Mouse (Mus musculus): ENCODE results near the gene Fadd. TPM values are rescaled to one million over a fixed set of nuclear protein-coding genes. Genes with fewer than 3 reads are reported as not detected.

Gene Fadd
- polyA plus RNA-seq, 1 experiment from 2014 or later = 10.1 TPM

DNA sequence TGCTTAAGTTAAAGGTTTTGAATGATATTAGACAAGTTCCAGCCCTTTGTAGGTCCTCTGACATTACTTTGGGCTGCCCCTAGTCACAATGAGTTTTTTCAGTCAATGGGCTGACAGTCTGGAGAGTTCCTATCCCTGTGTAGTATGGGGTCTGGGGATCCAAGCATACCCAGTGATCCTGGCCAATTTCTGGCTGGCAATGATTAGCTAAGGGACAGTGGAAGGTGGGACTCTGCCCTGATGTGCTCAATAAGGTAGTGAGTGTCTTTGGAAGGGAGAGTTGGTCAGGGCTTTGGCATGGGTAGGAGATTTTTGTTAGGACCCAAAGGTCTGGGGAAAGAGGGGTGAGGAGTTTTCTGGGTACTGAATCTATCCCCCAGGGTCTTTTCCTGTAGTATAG is 10.7 kb downstream of the Fadd start:
- ATAC-seq (ENCODE audit: insufficient number of reproducible peaks, low FRiP score, low TSS enrichment, low read depth) = no peak

GRCm38 (mm10) chr7:144569428-144569827 is 12.8 kb downstream of the Fadd start:
- Histone ChIP-seq H3K27ac (peak overlapping the region; percentile 18; the same call in 1 of the 2 replicates), H3K27me3 (no peaks in the 10 kb centered on the region), H3K4me1 (peaks cover 4% of the 10 kb centered on the region; the same call in 1 of the 2 replicates), H3K9ac (no peak overlapping the region), H3K4me3 (no peak overlapping the region), H3K4me2 (no peak overlapping the region), H3K9me3 (no peaks in the 10 kb centered on the region), H3K36me3 (no peaks in the 10 kb centered on the region)
- WGBS = 51% methylated on average over 7 of the region's 7 CpGs
- ATAC-seq (ENCODE audit: insufficient number of reproducible peaks, low FRiP score, low TSS enrichment, low read depth) = no peak

More for the DNA sequence above, 10.7 kb downstream of the Fadd start:
- Histone ChIP-seq H3K9me3 (no peaks in the 10 kb centered on the region), H3K27me3 (no peaks in the 10 kb centered on the region), H3K9ac (no peak overlapping the region), H3K36me3 (no peaks in the 10 kb centered on the region), H3K4me3 (no peak overlapping the region), H3K4me2 (no peak overlapping the region), H3K4me1 (peaks cover 4% of the 10 kb centered on the region; the same call in 1 of the 2 replicates), H3K27ac (no peak overlapping the region)

GRCm38 (mm10) chr7:144568091-144568490 is 14.2 kb downstream of the Fadd start:
- Histone ChIP-seq H3K36me3 (no peaks in the 10 kb centered on the region), H3K4me3 (no peak overlapping the region), H3K4me2 (no peak overlapping the region), H3K9me3 (no peaks in the 10 kb centered on the region), H3K27ac (no peak overlapping the region), H3K4me1 (peaks cover 9% of the 10 kb centered on the region; the same call in 1 of the 2 replicates), H3K9ac (no peak overlapping the region), H3K27me3 (no peaks in the 10 kb centered on the region)
- no peak for ATAC-seq (ENCODE audit: insufficient number of reproducible peaks, low FRiP score, low TSS enrichment, low read depth)

DNA sequence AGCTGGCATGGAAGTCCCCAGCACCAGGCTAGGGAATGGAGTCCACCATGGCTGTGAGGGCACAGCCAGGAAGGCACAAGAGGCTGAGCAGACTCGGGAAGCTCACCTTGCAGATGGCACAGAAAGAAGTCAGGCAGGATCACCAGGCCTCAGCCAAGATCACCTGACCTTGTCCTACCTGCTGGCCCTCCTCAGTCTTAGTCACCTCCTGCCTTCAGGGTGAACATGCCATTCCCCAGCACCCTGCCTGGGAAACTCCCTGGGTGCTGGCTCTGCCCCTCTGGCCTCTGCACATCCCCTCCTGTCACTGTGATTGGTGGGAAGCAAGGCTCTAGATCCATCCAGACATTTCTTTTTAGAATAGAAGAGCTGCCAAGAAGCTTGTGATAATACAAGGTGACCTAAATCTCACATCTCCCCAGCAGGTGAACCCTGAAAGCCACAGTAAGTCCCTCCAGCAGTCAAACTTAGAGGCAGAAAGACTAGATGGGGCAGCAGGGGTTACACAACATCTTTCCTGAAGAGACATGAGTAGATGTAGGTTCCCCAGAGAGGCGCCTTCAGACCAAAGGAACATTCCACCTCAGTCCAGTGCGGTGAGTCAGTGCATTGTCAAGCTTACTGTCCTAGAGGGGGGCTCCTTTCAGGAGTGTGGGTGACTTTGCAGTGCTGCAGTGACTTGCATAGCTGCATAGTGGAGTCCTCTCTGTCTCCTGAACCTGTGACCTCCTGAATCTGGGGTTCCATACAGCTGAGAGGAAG is 15.2 kb downstream of the Fadd start:
- ATAC-seq (ENCODE audit: insufficient number of reproducible peaks, low FRiP score, low TSS enrichment, low read depth) = no peak
- Histone ChIP-seq H3K36me3 (no peaks in the 10 kb centered on the region), H3K27me3 (no peaks in the 10 kb centered on the region), H3K9me3 (no peaks in the 10 kb centered on the region), H3K4me3 (no peak overlapping the region), H3K4me2 (no peak overlapping the region), H3K9ac (no peak overlapping the region), H3K27ac (no peak overlapping the region), H3K4me1 (peaks cover 9% of the 10 kb centered on the region; the same call in 1 of the 2 replicates)
- 70% methylated on average over 3 of the region's 3 CpGs for WGBS

- Histone ChIP-seq H3K27me3 (no peaks in the 10 kb centered on the region), H3K36me3 (no peaks in the 10 kb centered on the region), H3K9ac (no peak overlapping the region), H3K4me3 (no peak overlapping the region), H3K9me3 (no peaks in the 10 kb centered on the region), H3K4me1 (peaks cover 5% of the 10 kb centered on the region; the same call in 1 of the 2 replicates), H3K27ac (peak overlapping the region; percentile 50; the same call in 1 of the 2 replicates), H3K4me2 (no peak overlapping the region)
- WGBS = 45% methylated on average over 9 of the region's 9 CpGs
- no peak for ATAC-seq (ENCODE audit: insufficient number of reproducible peaks, low FRiP score, low TSS enrichment, low read depth)
These were observed 18.7 kb downstream of the Fadd start for GRCm38 (mm10) chr7:144563456-144564155.

DNA sequence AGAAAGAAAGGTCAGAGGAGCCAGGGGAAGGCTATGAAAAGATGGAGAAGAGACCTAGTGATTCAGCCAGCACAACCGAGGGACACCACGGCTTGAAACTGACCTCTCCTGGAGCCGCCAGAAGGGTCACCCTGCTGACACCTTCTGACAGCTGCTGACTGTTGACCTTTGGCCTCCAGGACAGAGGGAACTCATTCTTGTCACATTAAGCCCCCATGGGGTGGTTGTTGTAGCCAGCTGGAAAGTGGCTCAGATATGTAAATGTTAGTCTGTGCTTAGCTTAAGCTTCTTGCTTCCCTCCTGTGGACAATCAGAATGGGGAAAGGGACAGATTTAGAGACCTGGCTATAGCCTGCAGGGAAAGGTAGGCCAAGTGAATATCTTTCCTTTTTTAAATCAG is 20.2 kb downstream of the Fadd start:
- H3K27ac ChIP-seq = no peak overlapping the region
- H3K4me2 ChIP-seq = no peak overlapping the region
- peaks cover 5% of the 10 kb centered on the region; the same call in 1 of the 2 replicates for H3K4me1 ChIP-seq
- no peak overlapping the region for H3K4me3 ChIP-seq
- no peaks in the 10 kb centered on the region for H3K36me3 ChIP-seq
- no peak overlapping the region for H3K9ac ChIP-seq
- 23% methylated on average over 3 of the region's 3 CpGs for WGBS
- ATAC-seq (ENCODE audit: insufficient number of reproducible peaks, low FRiP score, low TSS enrichment, low read depth) = no peak
- no peaks in the 10 kb centered on the region for H3K9me3 ChIP-seq
- no peaks in the 10 kb centered on the region for H3K27me3 ChIP-seq

DNA sequence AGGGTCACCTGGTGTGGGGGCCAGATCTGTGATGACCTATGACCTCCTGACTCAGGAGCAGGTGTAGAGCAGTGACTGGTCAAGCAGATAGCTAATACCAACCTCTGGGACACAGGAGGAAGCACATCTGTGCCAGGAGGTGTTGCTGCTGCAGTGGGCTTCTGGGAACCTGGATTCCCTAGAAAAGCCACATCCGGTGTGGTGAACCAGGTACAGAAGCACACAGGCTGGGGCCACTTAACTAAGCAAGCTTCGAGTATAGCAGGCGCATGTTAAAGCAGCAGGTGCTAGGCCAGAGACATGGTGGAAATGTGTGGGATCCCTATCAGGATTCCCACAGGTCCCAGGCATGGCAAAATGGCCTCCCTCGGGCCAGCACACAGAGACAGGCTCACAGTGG is 21.7 kb downstream of the Fadd start:
- no peak overlapping the region for H3K9ac ChIP-seq
- H3K9me3 ChIP-seq = no peaks in the 10 kb centered on the region
- no peak overlapping the region for H3K4me2 ChIP-seq
- no peak overlapping the region for H3K4me3 ChIP-seq
- no peaks in the 10 kb centered on the region for H3K36me3 ChIP-seq
- peaks cover 5% of the 10 kb centered on the region; the same call in 1 of the 2 replicates for H3K4me1 ChIP-seq
- ATAC-seq (ENCODE audit: insufficient number of reproducible peaks, low FRiP score, low TSS enrichment, low read depth) = no peak
- H3K27me3 ChIP-seq = peaks cover 3% of the 10 kb centered on the region; the same call in 1 of the 2 replicates
- 79% methylated on average over 4 of the region's 4 CpGs for WGBS
- no peak overlapping the region for H3K27ac ChIP-seq

DNA sequence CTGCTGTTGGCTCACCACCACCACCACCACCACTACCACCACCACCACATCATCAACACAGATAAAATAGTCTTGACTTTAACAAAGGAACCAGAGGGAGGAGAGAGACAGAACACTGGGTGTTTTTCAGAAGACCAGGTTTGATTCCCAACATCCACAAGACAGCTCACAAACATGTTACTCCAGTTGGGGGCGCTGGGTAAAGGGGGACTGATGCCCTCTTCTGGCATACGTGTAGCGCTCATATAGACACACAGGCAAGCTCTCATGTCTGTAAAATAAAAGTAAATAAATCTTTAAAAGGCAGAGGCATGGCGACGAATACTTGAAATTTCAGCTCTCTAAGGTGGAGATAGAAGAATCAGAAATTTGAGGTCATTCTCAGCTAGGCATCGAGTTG is 23.7 kb downstream of the Fadd start:
- Histone ChIP-seq H3K4me1 (peaks cover 5% of the 10 kb centered on the region; the same call in 1 of the 2 replicates), H3K27me3 (peaks cover 8% of the 10 kb centered on the region), H3K9ac (no peak overlapping the region), H3K9me3 (no peaks in the 10 kb centered on the region), H3K4me2 (no peak overlapping the region), H3K4me3 (no peak overlapping the region), H3K36me3 (no peaks in the 10 kb centered on the region), H3K27ac (no peak overlapping the region)
- 55% methylated on average over 6 of the region's 6 CpGs for WGBS
- ATAC-seq (ENCODE audit: insufficient number of reproducible peaks, low FRiP score, low TSS enrichment, low read depth) = no peak

DNA sequence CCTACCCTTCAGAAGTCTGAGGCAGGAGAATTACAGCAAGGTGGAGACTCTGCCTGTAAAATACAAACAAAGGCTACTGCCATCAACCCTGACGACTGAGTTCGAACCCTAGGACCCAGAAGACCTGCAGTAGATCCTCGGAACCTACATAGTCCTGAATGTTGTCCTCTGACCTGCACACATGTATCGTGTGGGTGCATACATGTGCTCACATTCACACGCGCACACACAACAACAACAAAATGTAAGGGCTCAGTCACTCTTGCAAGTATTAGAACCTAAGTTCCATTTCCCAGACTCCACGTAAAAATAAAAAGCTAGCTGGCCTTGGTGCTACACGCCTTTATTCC is 28.2 kb downstream of the Fadd start:
- H3K36me3 ChIP-seq = peaks cover 30% of the 10 kb centered on the region
- H3K9me3 ChIP-seq = no peaks in the 10 kb centered on the region
- peaks cover 18% of the 10 kb centered on the region for H3K4me1 ChIP-seq
- peaks cover 8% of the 10 kb centered on the region for H3K27me3 ChIP-seq
- peak overlapping the region; percentile 56 for H3K9ac ChIP-seq
- H3K27ac ChIP-seq = peak overlapping the region; percentile 6
- H3K4me2 ChIP-seq = peak overlapping the region; percentile 77
- 22% methylated on average over 8 of the region's 8 CpGs for whole genome bisulfite sequencing
- peak overlapping the region; percentile 98 for H3K4me3 ChIP-seq
- ATAC-seq (ENCODE audit: insufficient number of reproducible peaks, low FRiP score, low TSS enrichment, low read depth) = no peak

DNA sequence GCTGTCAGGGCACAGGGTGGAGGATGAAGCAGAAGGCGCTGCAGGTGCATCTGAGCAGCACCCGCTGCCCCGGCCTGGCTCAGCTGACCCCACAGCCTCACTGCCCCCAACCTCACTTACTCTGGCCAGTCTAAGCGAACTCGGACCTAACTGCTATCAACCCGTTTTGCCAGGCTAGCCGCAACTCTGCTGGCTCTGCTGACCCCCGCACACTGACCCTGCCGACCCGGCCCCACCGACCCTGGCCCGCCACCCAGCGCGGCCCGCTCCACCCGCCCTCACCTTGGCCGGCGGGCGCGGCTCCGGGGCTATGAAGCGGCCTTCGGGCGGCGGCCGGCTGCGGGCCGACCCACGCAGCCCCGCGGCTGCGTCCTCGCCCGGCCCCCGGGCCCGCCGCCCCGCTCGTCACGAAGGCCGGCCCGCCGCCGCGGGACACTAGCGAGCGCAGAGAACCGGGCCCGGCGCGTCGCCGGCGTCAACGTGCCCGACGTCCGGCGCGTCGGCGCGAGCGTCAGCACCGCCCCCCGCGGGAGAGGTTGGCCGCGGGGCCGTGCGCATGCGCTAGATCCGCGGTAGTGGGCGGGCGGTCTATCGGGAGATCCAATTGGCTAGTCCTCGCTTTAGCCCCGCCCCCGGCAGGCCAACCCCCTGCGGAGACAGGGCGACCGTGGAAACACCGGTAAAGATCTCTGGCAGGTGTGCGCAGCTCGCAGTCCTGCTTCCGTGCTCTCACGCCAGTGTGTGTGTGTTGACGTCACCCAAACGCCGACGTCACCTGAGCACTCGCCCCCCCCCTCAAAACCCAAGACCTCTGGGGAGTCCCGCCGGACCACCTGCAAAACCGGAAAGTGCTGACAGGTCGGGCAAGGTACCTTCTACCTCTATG is 28.8 kb downstream of the Fadd start, which contains the start of gene Ppfia1:
Gene Ppfia1 (minus strand): TSS at position 493 of the 886 bp plus-strand sequence.
- Histone ChIP-seq H3K4me1 (peaks cover 18% of the 10 kb centered on the region), H3K9ac (peak within 1 kb of the TSS; percentile 100), H3K4me2 (peak within 1 kb of the TSS; percentile 77), H3K27me3 (peaks cover 8% of the 10 kb centered on the region), H3K27ac (peak within 1 kb of the TSS; percentile 71), H3K36me3 (peaks cover 34% of the 10 kb centered on the region), H3K4me3 (peak within 1 kb of the TSS; percentile 98), H3K9me3 (no peaks in the 10 kb centered on the region)
- ATAC-seq (ENCODE audit: insufficient number of reproducible peaks, low FRiP score, low TSS enrichment, low read depth) = peak; percentile 94
- WGBS = under 1% methylated on average over 95 of the region's 97 CpGs

DNA sequence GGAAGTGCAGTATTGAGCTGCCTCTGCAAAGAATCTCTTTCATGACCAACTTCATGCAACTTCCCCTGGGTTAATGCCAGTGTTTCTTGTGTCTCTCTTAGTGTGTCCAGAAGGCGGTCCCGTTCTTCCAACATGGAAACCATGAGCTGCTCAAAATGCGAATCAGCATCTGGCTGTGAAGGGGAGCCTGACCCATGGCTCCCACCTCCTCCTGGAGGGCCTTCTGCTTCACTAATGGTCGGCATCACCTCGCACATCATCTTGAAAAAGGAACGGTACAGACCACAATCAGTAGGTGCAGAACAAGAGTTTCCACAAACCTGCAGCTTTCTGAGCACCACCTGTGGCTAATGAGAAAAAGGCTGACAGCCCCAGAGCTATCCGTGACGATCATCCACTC is 30.0 kb downstream of the Fadd start:
- WGBS = 84% methylated on average over 8 of the region's 8 CpGs
- no peak for ATAC-seq (ENCODE audit: insufficient number of reproducible peaks, low FRiP score, low TSS enrichment, low read depth)
- Histone ChIP-seq H3K4me2 (peak overlapping the region; percentile 77), H3K36me3 (peaks cover 38% of the 10 kb centered on the region), H3K9ac (peak overlapping the region; percentile 100), H3K9me3 (no peaks in the 10 kb centered on the region), H3K27ac (no peak overlapping the region), H3K4me1 (peaks cover 18% of the 10 kb centered on the region), H3K4me3 (peak overlapping the region; percentile 98), H3K27me3 (peaks cover 8% of the 10 kb centered on the region)
